Mouse (Mus musculus) left cerebral cortex, adult 8-10 months (tissue): ENCODE data around the gene Snx22. TPM values are rescaled to one million over a fixed set of nuclear protein-coding genes. Genes with fewer than 3 reads are reported as not detected.

ENCODE experiments used
- DNase-seq, 2 experiments: peaks; one replicate each; pipeline ENCODE4 v3.0.0; 2022; ENCODE audit warnings: low spot score in 2 of 2
- total RNA-seq, 4 experiments: library from RNA; stranded (reverse); gene quantifications; 2 replicates each; pipeline ENCODE4 v1.2.4; 2022

Gene Snx22
- 1 to 10 TPM; 4.3 to 6.0 (median 5.2) TPM for total RNA-seq

- DNase-seq: peak; percentile 47 to 61
These were observed at the start of gene Snx22 for GRCm38 (mm10) chr9:66069583-66069982. Snx22 (minus strand) TSS chr9:66069719.

GRCm38 (mm10) chr9:66116890-66117289, 47.4 kb upstream of the Snx22 start:
- DNase-seq: no peak

- no peak for DNase-seq
These were observed 44.8 kb upstream of the Snx22 start for GRCm38 (mm10) chr9:66114341-66114740.

- DNase-seq: no peak
These were observed 41.3 kb upstream of the Snx22 start for GRCm38 (mm10) chr9:66110611-66111379.

GRCm38 (mm10) chr9:66110126-66110525, 40.6 kb upstream of the Snx22 start:
- no peak for DNase-seq

- no peak for DNase-seq
These were observed 40.1 kb upstream of the Snx22 start for GRCm38 (mm10) chr9:66109574-66109973.

GRCm38 (mm10) chr9:66105168-66105567, 35.6 kb upstream of the Snx22 start:
- no peak for DNase-seq

GRCm38 (mm10) chr9:66104601-66105000, 35.1 kb upstream of the Snx22 start:
- no peak for DNase-seq

GRCm38 (mm10) chr9:66102668-66103067, 33.1 kb upstream of the Snx22 start:
- DNase-seq: no peak

- DNase-seq: peak in 1 of 2 experiments; percentile 39
These were observed 32.1 kb upstream of the Snx22 start for GRCm38 (mm10) chr9:66101577-66101976.

GRCm38 (mm10) chr9:66092664-66093063, 23.1 kb upstream of the Snx22 start:
- DNase-seq: no peak

- DNase-seq: no peak
These were observed 22.1 kb upstream of the Snx22 start for GRCm38 (mm10) chr9:66091327-66092231.

- no peak for DNase-seq
These were observed 21.2 kb upstream of the Snx22 start for GRCm38 (mm10) chr9:66090593-66091244.

GRCm38 (mm10) chr9:66088411-66088810, 18.9 kb upstream of the Snx22 start:
- DNase-seq: no peak

GRCm38 (mm10) chr9:66087062-66087461, 17.5 kb upstream of the Snx22 start:
- no peak for DNase-seq

GRCm38 (mm10) chr9:66084171-66084570, 14.7 kb upstream of the Snx22 start:
- no peak for DNase-seq

GRCm38 (mm10) chr9:66081999-66082398, 12.5 kb upstream of the Snx22 start:
- no peak for DNase-seq

GRCm38 (mm10) chr9:66080804-66081459, 11.4 kb upstream of the Snx22 start:
- DNase-seq: no peak

- DNase-seq: no peak
These were observed 9.0 kb upstream of the Snx22 start for GRCm38 (mm10) chr9:66078493-66078892.

GRCm38 (mm10) chr9:66078072-66078471, 8.6 kb upstream of the Snx22 start:
- DNase-seq: no peak

GRCm38 (mm10) chr9:66072754-66073153, 3.2 kb upstream of the Snx22 start:
- DNase-seq: no peak
